Mouse (Mus musculus): ENCODE measurements around the gene Hs2st1. TPM values are rescaled to one million over a fixed set of nuclear protein-coding genes. Genes with fewer than 3 reads are reported as not detected.

Hs2st1 gene
- total RNA-seq, 2 experiments from 2014 or later, result 8.8 to 11.2 TPM

GRCm38 (mm10) chr3:144592992-144593785 lies 23.2 kb upstream of the Hs2st1 start:
- DNase-seq, result no peak
- intact Hi-C loops (cut with DNase I), result no loop called here

- intact Hi-C loops (cut with DNase I), result no loop called here
- no peak for DNase-seq
Measured at GRCm38 (mm10) chr3:144589189-144589890, 19.4 kb upstream of the Hs2st1 start.

GRCm38 (mm10) chr3:144586731-144587130 lies 16.8 kb upstream of the Hs2st1 start:
- DNase-seq, result peak in 1 of 2 experiments; percentile 13
- intact Hi-C loops (cut with DNase I), result no loop called here

- intact Hi-C loops (cut with DNase I), result no loop called here
- no peak for DNase-seq
Measured at GRCm38 (mm10) chr3:144584789-144585553, 15.0 kb upstream of the Hs2st1 start.

GRCm38 (mm10) chr3:144583789-144584188 lies 13.8 kb upstream of the Hs2st1 start:
- DNase-seq, result no peak
- intact Hi-C loops (cut with DNase I), result no loop called here

- intact Hi-C loops (cut with DNase I), result no loop called here
- DNase-seq, result no peak
Measured at GRCm38 (mm10) chr3:144582306-144582705, 12.3 kb upstream of the Hs2st1 start.

GRCm38 (mm10) chr3:144581842-144582241 lies 11.9 kb upstream of the Hs2st1 start:
- DNase-seq, result no peak
- intact Hi-C loops (cut with DNase I), result no loop called here

- intact Hi-C loops (cut with DNase I), result no loop called here
- no peak for DNase-seq
Measured at GRCm38 (mm10) chr3:144580281-144580680, 10.3 kb upstream of the Hs2st1 start.

GRCm38 (mm10) chr3:144579796-144580195 lies 9.8 kb upstream of the Hs2st1 start:
- intact Hi-C loops (cut with DNase I), result no loop called here
- no peak for DNase-seq

GRCm38 (mm10) chr3:144578921-144579320 lies 8.9 kb upstream of the Hs2st1 start:
- intact Hi-C loops (cut with DNase I), result no loop called here
- no peak for DNase-seq

- no peak for DNase-seq
- intact Hi-C loops (cut with DNase I), result no loop called here
Measured at GRCm38 (mm10) chr3:144577366-144578340, 7.7 kb upstream of the Hs2st1 start.

GRCm38 (mm10) chr3:144574256-144574655 lies 4.3 kb upstream of the Hs2st1 start:
- intact Hi-C loops (cut with DNase I), result loop anchor here (5.0 kb wide), 1 partner anchor 372 kb away; no protein-coding TSS in a partner anchor

GRCm38 (mm10) chr3:144570816-144571487 lies 971 bp upstream of the Hs2st1 start:
- intact Hi-C loops (cut with DNase I), result loop anchor here (2.0 to 5.0 kb wide), 2 partner anchors 46 to 369 kb away; no protein-coding TSS in a partner anchor
- DNase-seq, result no peak

More at GRCm38 (mm10) chr3:144574256-144574655, 4.3 kb upstream of the Hs2st1 start:
- no peak for DNase-seq

GRCm38 (mm10) chr3:144569401-144569971 lies 495 bp downstream of the Hs2st1 start:
- intact Hi-C loops (cut with DNase I), result loop anchor here (2.0 kb wide), 2 partner anchors 39 to 149 kb away; no protein-coding TSS in a partner anchor
- peak in 1 of 2 experiments; percentile 36 for DNase-seq

- DNase-seq, result no peak
Measured at GRCm38 (mm10) chr3:144568861-144569361, 1.1 kb downstream of the Hs2st1 start.

GRCm38 (mm10) chr3:144565212-144565611 lies 4.8 kb downstream of the Hs2st1 start:
- intact Hi-C loops (cut with DNase I), result no loop called here
- DNase-seq, result no peak

More at GRCm38 (mm10) chr3:144568861-144569361, 1.1 kb downstream of the Hs2st1 start:
- intact Hi-C loops (cut with DNase I), result loop anchor here (2.0 kb wide), 2 partner anchors 38 to 150 kb away; no protein-coding TSS in a partner anchor

- intact Hi-C loops (cut with DNase I), result no loop called here
- no peak for DNase-seq
Measured at GRCm38 (mm10) chr3:144563916-144564315, 6.1 kb downstream of the Hs2st1 start.

GRCm38 (mm10) chr3:144561511-144562250 lies 8.3 kb downstream of the Hs2st1 start:
- DNase-seq, result peak in 1 of 2 experiments; percentile 32
- intact Hi-C loops (cut with DNase I), result no loop called here

Data from heart, postnatal 36 days (tissue).